Mouse (Mus musculus): ENCODE results near the gene Art1.
A peak's percentile ranks its signal among the peaks of the same experiment; 100 is the strongest.

DNA sequence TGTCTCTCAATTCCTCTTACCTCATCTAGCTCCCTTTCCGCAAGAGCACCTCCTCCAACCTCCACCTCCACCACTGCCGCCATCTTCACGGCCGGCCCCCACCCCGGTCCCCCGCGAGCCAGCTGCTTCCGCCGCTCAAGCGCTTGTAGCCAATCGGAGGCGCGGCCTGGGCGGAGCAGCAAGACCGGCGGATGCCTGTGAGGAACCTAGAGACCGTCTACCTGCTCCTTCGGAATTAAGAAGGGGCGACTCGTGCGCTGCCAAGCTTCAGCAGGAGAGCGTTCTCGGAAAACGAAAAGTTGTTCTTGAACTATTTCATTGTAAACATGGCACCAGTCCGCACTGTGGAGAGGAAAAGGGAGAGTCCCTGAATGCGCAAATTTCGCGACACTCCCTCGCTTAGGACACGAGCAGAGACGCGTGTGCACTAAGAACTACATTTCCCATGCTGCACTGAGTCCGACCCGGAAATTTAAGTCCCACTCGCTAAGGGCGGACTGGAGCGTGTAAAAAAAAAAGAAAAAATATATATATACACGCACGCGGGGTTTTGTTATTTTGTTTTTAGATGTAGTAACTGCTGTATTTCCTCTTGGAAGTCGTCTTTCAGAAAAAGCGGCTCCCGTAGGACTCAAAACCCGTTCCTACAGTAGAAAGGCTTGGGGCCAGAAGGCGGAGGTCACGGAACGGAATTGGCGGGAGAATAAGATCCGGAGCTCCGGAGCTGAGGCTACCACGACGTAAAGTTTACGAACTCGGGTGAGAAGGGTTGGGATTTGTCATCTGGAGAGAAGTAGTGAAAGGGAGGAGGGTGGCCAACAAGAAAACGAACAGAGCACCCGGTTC, 36.3 kb upstream of the Art1 start, which contains the start of the genes Rnf121, Xndc1 and Xntrpc:
- TF ChIP-seq CTCF (IDR thresholded peaks at IDR 0.05; ENCODE audit: borderline replicate concordance, extremely low read depth, insufficient read depth, insufficient read length) (no peak), POLR2A (IDR thresholded peaks at IDR 0.05; ENCODE audit: borderline replicate concordance, extremely low read depth, insufficient read depth, insufficient read length, poor library complexity, severe bottlenecking) (peak; percentile 59; the same call in 1 of the 2 replicates)
